Mouse (Mus musculus): ENCODE data around the gene Nrros. TPM values are rescaled to one million over a fixed set of nuclear protein-coding genes. Genes with fewer than 3 reads are reported as not detected.

The Nrros gene
- 22.6 and 50.5 TPM in 2 replicates for polyA plus RNA-seq (2011; ENCODE audit: insufficient read depth, insufficient read length, low replicate concordance, missing spikeins)

DNA sequence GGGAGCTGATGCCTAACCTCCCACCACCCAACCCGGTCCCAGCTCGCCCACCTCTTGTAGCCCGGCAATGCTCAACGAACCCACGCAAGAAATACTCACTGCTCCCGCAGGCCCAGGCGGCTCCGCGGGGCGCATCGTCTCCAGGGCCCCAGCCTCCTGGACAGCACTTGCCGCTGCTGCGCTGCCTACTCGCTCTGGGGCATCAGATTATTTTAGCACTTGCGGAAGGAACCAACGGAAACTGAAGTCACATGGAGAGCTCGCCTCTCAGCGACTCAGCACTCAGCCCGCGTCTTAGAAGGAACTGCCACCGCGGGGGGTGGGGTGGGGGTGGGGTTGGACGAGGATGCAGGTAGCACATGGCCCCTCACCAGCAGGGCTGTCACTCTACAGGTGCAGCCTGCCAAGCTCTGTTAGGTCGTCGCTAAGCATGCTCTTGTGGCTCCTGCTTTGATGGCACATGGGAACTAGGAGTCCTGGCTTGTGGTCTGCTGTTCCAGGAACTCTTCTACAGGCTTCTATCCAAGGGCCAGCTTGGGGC, at the start of gene Nrros:
Nrros (minus strand) TSS at position 314 of the 541 bp plus-strand sequence.
- under 1% methylated on average over 25 of the region's 25 CpGs for WGBS
- peak within 1 kb of the TSS; percentile 95 for H3K27ac ChIP-seq (ENCODE audit: control insufficient read depth, insufficient read depth, low read depth, low read length, poor library complexity)
- TF ChIP-seq CTCF (IDR thresholded peaks at IDR 0.05; ENCODE audit: control insufficient read depth, insufficient read depth, low read length) (no peak), POLR2A (IDR thresholded peaks at IDR 0.05; ENCODE audit: borderline replicate concordance, control insufficient read depth, low read depth, low read length) (peak; percentile 98)
- H3K4me1 ChIP-seq (ENCODE audit: control insufficient read depth, insufficient read depth, low read length) = peaks cover 6% of the 10 kb centered on the region; the same call in 1 of the 2 replicates
- peak within 1 kb of the TSS; percentile 84 for H3K4me3 ChIP-seq (replicated peaks; ENCODE audit: control insufficient read depth, low read depth, low read length)

- TF ChIP-seq POLR2A (IDR thresholded peaks at IDR 0.05; ENCODE audit: borderline replicate concordance, control insufficient read depth, low read depth, low read length) (no peak), CTCF (IDR thresholded peaks at IDR 0.05; ENCODE audit: control insufficient read depth, insufficient read depth, low read length) (no peak)
- 65% methylated on average over 17 of the region's 17 CpGs for WGBS
- H3K4me1 ChIP-seq (ENCODE audit: control insufficient read depth, insufficient read depth, low read length) = no peaks in the 10 kb centered on the region
- H3K27ac ChIP-seq (ENCODE audit: control insufficient read depth, insufficient read depth, low read depth, low read length, poor library complexity) = no peak overlapping the region
- H3K4me3 ChIP-seq (replicated peaks; ENCODE audit: control insufficient read depth, low read depth, low read length) = no peak overlapping the region
These were observed 49.6 kb upstream of the Nrros start for GRCm38 (mm10) chr16:32214804-32215576.

- TF ChIP-seq POLR2A (IDR thresholded peaks at IDR 0.05; ENCODE audit: borderline replicate concordance, control insufficient read depth, low read depth, low read length) = no peak
- no peak for TF ChIP-seq CTCF (IDR thresholded peaks at IDR 0.05; ENCODE audit: control insufficient read depth, insufficient read depth, low read length)
- Histone ChIP-seq H3K27ac (ENCODE audit: control insufficient read depth, insufficient read depth, low read depth, low read length, poor library complexity) (no peak overlapping the region), H3K4me3 (replicated peaks; ENCODE audit: control insufficient read depth, low read depth, low read length) (no peak overlapping the region), H3K4me1 (ENCODE audit: control insufficient read depth, insufficient read depth, low read length) (no peaks in the 10 kb centered on the region)
These were observed 48.8 kb upstream of the Nrros start for GRCm38 (mm10) chr16:32214156-32214555.

DNA sequence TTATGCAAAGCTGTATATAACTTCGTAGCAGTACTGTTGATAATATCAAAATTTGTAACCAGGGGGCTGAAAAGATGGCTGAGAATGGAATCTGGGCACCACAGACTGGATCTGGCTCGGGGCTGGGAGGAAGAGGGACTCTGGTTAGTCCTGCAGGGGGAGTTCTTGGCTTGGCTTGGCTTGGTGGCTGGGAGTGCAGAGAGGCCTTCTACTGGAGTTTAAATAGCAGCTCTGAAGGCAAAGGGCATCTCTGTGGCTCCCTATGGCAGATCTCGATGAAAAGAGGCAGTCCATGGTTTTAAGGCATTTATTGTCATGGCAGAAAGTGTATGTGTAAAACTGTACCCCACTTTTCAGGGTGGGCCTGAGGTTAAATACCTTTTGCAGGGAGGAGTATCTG, 39.5 kb upstream of the Nrros start:
- TF ChIP-seq POLR2A (IDR thresholded peaks at IDR 0.05; ENCODE audit: borderline replicate concordance, control insufficient read depth, low read depth, low read length) (no peak), CTCF (IDR thresholded peaks at IDR 0.05; ENCODE audit: control insufficient read depth, insufficient read depth, low read length) (peak; percentile 16; the same call in 1 of the 2 replicates)
- H3K4me1 ChIP-seq (ENCODE audit: control insufficient read depth, insufficient read depth, low read length) = peaks cover 2% of the 10 kb centered on the region; the same call in 1 of the 2 replicates
- H3K27ac ChIP-seq (ENCODE audit: control insufficient read depth, insufficient read depth, low read depth, low read length, poor library complexity) = no peak overlapping the region
- WGBS = 55% methylated on average over 3 of the region's 3 CpGs
- H3K4me3 ChIP-seq (replicated peaks; ENCODE audit: control insufficient read depth, low read depth, low read length) = no peak overlapping the region

GRCm38 (mm10) chr16:32202681-32203080, 37.3 kb upstream of the Nrros start:
- Histone ChIP-seq H3K27ac (ENCODE audit: control insufficient read depth, insufficient read depth, low read depth, low read length, poor library complexity) (no peak overlapping the region; the same call in 1 of the 2 replicates), H3K4me3 (replicated peaks; ENCODE audit: control insufficient read depth, low read depth, low read length) (no peak overlapping the region), H3K4me1 (ENCODE audit: control insufficient read depth, insufficient read depth, low read length) (peaks cover 2% of the 10 kb centered on the region; the same call in 1 of the 2 replicates)
- whole genome bisulfite sequencing = 14% methylated on average over 6 of the region's 6 CpGs
- TF ChIP-seq CTCF (IDR thresholded peaks at IDR 0.05; ENCODE audit: control insufficient read depth, insufficient read depth, low read length) = peak; percentile 94
- no peak for TF ChIP-seq POLR2A (IDR thresholded peaks at IDR 0.05; ENCODE audit: borderline replicate concordance, control insufficient read depth, low read depth, low read length)

- TF ChIP-seq POLR2A (IDR thresholded peaks at IDR 0.05; ENCODE audit: borderline replicate concordance, control insufficient read depth, low read depth, low read length) = no peak
- TF ChIP-seq CTCF (IDR thresholded peaks at IDR 0.05; ENCODE audit: control insufficient read depth, insufficient read depth, low read length) = no peak
- H3K27ac ChIP-seq (ENCODE audit: control insufficient read depth, insufficient read depth, low read depth, low read length, poor library complexity) = peak overlapping the region; percentile 92
- peaks cover 2% of the 10 kb centered on the region; the same call in 1 of the 2 replicates for H3K4me1 ChIP-seq (ENCODE audit: control insufficient read depth, insufficient read depth, low read length)
- WGBS = 69% methylated on average over 9 of the region's 9 CpGs
- H3K4me3 ChIP-seq (replicated peaks; ENCODE audit: control insufficient read depth, low read depth, low read length) = peak overlapping the region; percentile 89
These were observed 35.6 kb upstream of the Nrros start for GRCm38 (mm10) chr16:32201004-32201325.

DNA sequence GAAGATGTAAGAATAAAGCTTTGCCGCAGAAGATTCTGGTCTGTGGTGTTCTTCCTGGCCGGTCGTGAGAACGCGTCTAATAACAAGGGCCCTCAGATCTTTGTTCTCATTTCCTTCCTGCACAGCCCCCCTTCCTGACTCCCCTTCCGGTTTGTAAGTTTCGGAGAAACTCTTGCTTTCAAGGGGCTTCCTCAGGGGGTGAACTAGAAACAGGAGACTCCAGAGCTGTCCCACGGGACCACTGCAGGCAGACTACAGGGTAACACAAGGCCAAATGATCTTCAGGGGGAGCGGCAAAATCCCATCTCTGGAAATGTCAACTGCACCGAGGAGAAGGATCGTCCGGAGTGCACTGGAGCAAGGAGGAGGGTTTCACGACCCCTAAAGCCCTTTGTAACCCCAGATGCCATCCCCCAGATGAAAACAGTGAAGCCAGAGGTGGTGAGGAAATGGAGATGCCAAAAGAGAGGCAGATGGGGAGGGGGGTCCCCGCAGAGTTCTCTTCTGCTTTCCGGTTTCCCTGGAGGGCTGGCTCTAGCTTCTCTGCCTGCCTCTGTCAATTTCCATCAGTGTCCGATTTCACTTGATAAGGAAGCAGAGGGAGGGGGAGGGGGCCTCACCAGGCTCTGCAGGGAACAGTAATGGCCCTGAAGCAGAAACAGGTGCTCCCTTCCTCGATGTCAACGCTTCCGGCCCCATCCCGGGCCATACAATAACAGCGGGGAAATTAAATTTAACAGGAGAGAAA, 35.0 kb upstream of the Nrros start:
- Histone ChIP-seq H3K27ac (ENCODE audit: control insufficient read depth, insufficient read depth, low read depth, low read length, poor library complexity) (peak overlapping the region; percentile 92), H3K4me1 (ENCODE audit: control insufficient read depth, insufficient read depth, low read length) (peaks cover 2% of the 10 kb centered on the region; the same call in 1 of the 2 replicates), H3K4me3 (replicated peaks; ENCODE audit: control insufficient read depth, low read depth, low read length) (peak overlapping the region; percentile 89)
- no peak for TF ChIP-seq POLR2A (IDR thresholded peaks at IDR 0.05; ENCODE audit: borderline replicate concordance, control insufficient read depth, low read depth, low read length)
- TF ChIP-seq CTCF (IDR thresholded peaks at IDR 0.05; ENCODE audit: control insufficient read depth, insufficient read depth, low read length) = no peak
- 50% methylated on average over 21 of the region's 21 CpGs for WGBS

DNA sequence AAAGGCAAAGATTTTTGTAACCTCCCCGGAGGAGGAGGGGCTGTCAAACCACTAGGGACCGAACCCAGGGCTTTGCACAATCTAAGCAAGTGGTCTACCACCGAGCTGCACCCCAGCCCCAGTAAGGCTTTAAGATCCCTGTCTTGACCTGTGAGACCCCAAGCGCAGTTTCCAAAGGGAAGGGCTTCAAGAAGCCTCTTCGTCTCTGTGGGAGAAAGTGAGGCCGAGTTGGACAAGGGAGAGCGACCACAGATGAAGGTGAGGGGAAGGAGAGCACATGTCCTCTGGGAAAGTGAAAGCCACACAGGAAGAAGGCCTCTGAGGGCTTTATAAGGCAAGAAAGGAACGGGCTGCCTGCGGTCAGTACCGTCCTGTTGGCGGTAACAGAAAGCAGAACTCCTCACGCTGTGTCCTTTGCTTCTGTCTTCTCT, 24.6 kb upstream of the Nrros start:
- WGBS = 2% methylated on average over 12 of the region's 12 CpGs
- peaks cover 4% of the 10 kb centered on the region; the same call in 1 of the 2 replicates for H3K4me1 ChIP-seq (ENCODE audit: control insufficient read depth, insufficient read depth, low read length)

More for the DNA sequence above, 24.6 kb upstream of the Nrros start:
- H3K27ac ChIP-seq (ENCODE audit: control insufficient read depth, insufficient read depth, low read depth, low read length, poor library complexity) = peak overlapping the region; percentile 82
- TF ChIP-seq POLR2A (IDR thresholded peaks at IDR 0.05; ENCODE audit: borderline replicate concordance, control insufficient read depth, low read depth, low read length) = no peak
- peak overlapping the region; percentile 24 for H3K4me3 ChIP-seq (replicated peaks; ENCODE audit: control insufficient read depth, low read depth, low read length)

Measured in bone marrow, adult 2 months (tissue).